Comparison of ENCODE assay signal across 8 mouse cellular contexts in the genomic region with DNA sequence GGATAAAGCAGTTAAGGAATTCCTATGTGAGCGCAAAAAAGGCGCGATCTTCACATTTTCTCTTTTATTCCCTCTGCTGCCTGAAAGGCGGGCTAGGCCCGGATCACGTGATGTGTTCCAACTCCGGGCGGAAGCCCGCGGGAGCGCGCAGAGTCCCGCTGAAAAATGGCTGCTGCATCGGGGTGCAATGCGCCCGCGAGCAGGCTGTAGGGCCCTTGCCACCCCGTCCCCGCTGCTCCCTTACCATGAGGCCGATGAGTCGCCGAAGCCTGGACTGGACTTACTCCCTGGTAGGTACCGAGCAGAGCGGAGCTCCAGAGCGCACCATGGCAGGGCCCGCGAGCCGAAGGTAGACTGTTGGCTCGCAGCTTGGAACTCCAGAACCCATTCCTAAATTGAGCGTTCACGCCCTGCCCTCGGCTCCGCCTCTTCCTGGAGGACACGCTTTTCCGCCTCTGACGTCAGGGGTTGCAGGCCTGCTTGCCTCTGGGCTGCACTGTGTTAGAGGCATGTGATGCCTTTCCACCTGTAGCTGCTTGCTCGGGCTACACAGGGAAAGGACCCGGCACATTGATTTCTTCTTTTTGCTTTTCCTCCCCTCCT. TPM values are rescaled to one million over a fixed set of nuclear protein-coding genes. Genes with fewer than 3 reads are reported as not detected.
DNase-seq lines count a peak whose midpoint lies in the region; ATAC-seq lines count a peak whose summit lies in the region.

A gene (plus strand): TSS at position 150 of the 603 bp plus-strand sequence.
A gene (minus strand): TSS at position 421 of the 603 bp plus-strand sequence.

- peaks cover 18% of the 10 kb centered on the region; the same call in 1 of the 2 replicates for H3K36me3 ChIP-seq in hindbrain, embryonic 15.5 days

- under 1% methylated on average over 38 of the region's 38 CpGs for WGBS in hindbrain, embryonic 15.5 days

- DNase-seq in T-cell, adult 2 months (ENCODE audit: low spot score), result peak; percentile 93
- peak; percentile 91 to 92 for DNase-seq in cerebellum, postnatal 36 days
- peak; percentile 96 to 97 for DNase-seq in frontal cortex, postnatal 36 days (ENCODE audit: low spot score in 2 of 2)
- peak; percentile 93 for DNase-seq in left cerebral cortex, adult 11 months (ENCODE audit: low spot score)
- DNase-seq in lung, postnatal 4 days, result peak; percentile 96
- DNase-seq in retina, postnatal 7 days (ENCODE audit: low read depth, low spot score), result peak; percentile 83
- peak; percentile 94 for DNase-seq in urinary bladder, adult 2 months (ENCODE audit: low spot score)

- no peaks in the 10 kb centered on the region for H3K27me3 ChIP-seq in hindbrain, embryonic 15.5 days

- peaks cover 24% of the 10 kb centered on the region for H3K4me1 ChIP-seq in hindbrain, embryonic 15.5 days (replicated peaks)

- ATAC-seq in hindbrain, embryonic 15.5 days (ENCODE audit: low FRiP score, low read depth), result peak; percentile 96

- peak within 1 kb of the TSS; percentile 79 for H3K4me3 ChIP-seq in hindbrain, embryonic 15.5 days

- peak within 1 kb of the TSS; percentile 96 for H3K27ac ChIP-seq in hindbrain, embryonic 15.5 days (replicated peaks)

- H3K9me3 ChIP-seq in hindbrain, embryonic 15.5 days, result no peaks in the 10 kb centered on the region

- peak within 1 kb of the TSS; percentile 69 for H3K9ac ChIP-seq in hindbrain, embryonic 15.5 days

- peak within 1 kb of the TSS; percentile 83 for H3K4me2 ChIP-seq in hindbrain, embryonic 15.5 days

RNA-seq across cellular contexts. Expression of the first gene that starts in this region (rescaled TPM):
- polyA plus RNA-seq in hindbrain, embryonic 15.5 days (2015; fragmentation: Nextera tagmentation; extraction: Ambion mirVana), result 13.7 and 20.3 TPM in 2 replicates
- 12.0 and 19.4 TPM in 2 replicates for polyA plus RNA-seq in urinary bladder, adult 2 months (2012; rRNA removed)

RNA-seq across cellular contexts. Expression of the second gene that starts in this region (rescaled TPM):
- 29.2 and 31.1 TPM in 2 replicates for polyA plus RNA-seq in hindbrain, embryonic 15.5 days (2015; fragmentation: Nextera tagmentation; extraction: Ambion mirVana)
- polyA plus RNA-seq in urinary bladder, adult 2 months (2012; rRNA removed), result 13.8 and 17.5 TPM in 2 replicates

Comparison
In these comparisons a context has a peak if more than half of its experiments do, and no peak if none do; other contexts are left out.
1. Peak in every context shown above with its lines: DNase-seq, ATAC-seq, H3K4me3 ChIP-seq and H3K27ac ChIP-seq.